Mouse (Mus musculus): ENCODE measurements at regions not wholly inside any gene's neighbourhood (a gene's known extent, or its start where the extent isn't known, plus 50 kb on each side); places are given as distances from the start of the nearest gene placed in this dataset.

DNA sequence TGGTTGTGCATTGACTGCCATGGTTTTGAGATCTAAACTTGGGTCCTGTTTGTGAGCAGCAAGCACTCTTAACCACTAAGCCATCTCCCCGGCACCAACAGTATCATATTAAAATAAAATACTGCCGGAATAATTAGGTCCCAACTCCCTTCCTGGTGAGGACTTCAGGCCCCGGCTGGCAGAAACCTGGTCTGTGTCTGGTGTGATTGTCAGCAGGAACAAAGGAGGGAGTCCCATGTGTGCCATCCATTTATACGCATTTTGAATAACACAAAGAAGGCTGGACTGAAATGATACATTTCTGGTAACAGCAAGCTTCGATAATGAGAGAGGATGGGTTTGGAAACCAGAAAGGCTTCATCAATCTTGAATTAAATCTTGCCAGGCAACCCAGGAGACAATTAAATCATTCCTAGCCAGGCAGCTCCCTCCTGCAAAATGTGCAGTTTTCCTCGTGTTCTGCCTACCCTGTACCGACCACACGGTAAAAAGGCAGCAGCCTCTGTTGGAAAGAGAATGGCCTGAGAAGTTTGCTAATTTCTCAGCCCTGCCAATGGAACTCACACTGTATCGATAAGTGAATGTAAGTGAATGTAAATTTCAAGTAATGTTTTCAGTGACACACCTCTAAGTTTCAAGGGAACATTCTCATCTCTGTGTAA lies 80.5 kb upstream of the Zwint start:
- TF ChIP-seq CTCF (IDR thresholded peaks at IDR 0.05; ENCODE audit: low read depth, low read length) (no peak), POLR2A (IDR thresholded peaks at IDR 0.05; ENCODE audit: extremely low read depth, insufficient read depth, low read length) (no peak)
